ENCODE assay signal across 16 mouse cellular contexts in genomic region chr10:116108176-116108575, GRCm38 (mm10). TPM values are rescaled to one million over a fixed set of nuclear protein-coding genes. Genes with fewer than 3 reads are reported as not detected.
DNase-seq lines count a peak whose midpoint lies in the region; ATAC-seq and TF ChIP-seq lines count a peak whose summit lies in the region.
"Had no signal": no experiment of that assay in that cellular context is flagged by ENCODE, and none has a peak within 500 bp of the region (broad histone marks: within the 10 kb centered on the region; RNA-seq: fewer than 3 reads in every experiment).

No protein-coding gene starts in this region.

- peak; percentile 74 for ATAC-seq in forebrain, embryonic 16.5 days
- 0 out of 2 replicates have a peak, but pooled peaks have one; percentile 39 for ATAC-seq in limb, embryonic 11.5 days (ENCODE audit: insufficient number of reproducible peaks, low FRiP score, low TSS enrichment, low read depth)
- ATAC-seq in midbrain, embryonic 11.5 days (ENCODE audit: low FRiP score): no peak
- ATAC-seq: liver, embryonic 12.5 days had no signal

- intact Hi-C loops in left cerebral cortex, postnatal 14 days (cut with DNase I): no loop called here

- WGBS in cerebellum, adult 2 months: 8% methylated on average over 4 of the region's 4 CpGs
- WGBS in forebrain, embryonic 16.5 days: 57% methylated on average over 4 of the region's 4 CpGs
- 45% methylated on average over 4 of the region's 4 CpGs for WGBS in limb, embryonic 11.5 days
- WGBS in midbrain, embryonic 11.5 days: 83% methylated on average over 4 of the region's 4 CpGs

- no peak for TF ChIP-seq CTCF in cerebellum, adult 2 months (IDR thresholded peaks at IDR 0.05; ENCODE audit: borderline replicate concordance, insufficient read depth, low read depth, low read length)

- no peak overlapping the region for H3K4me3 ChIP-seq in cerebellum, adult 2 months (replicated peaks; ENCODE audit: insufficient read depth, low read depth, low read length)
- no peak overlapping the region for H3K4me3 ChIP-seq in forebrain, embryonic 16.5 days (replicated peaks; ENCODE audit: low read length)
- H3K4me3 ChIP-seq in limb, embryonic 11.5 days (ENCODE audit: low read depth, low read length): no peak overlapping the region
- H3K4me3 ChIP-seq in midbrain, embryonic 11.5 days (ENCODE audit: low read depth, low read length): no peak overlapping the region
- H3K4me3 ChIP-seq: heart, embryonic 15.5 days; liver, embryonic 12.5 days; myocyte; stomach, embryonic 15.5 days had no signal

- H3K9me3 ChIP-seq in forebrain, embryonic 16.5 days (ENCODE audit: control insufficient read depth, low read length): no peaks in the 10 kb centered on the region
- H3K9me3 ChIP-seq in limb, embryonic 11.5 days (ENCODE audit: control insufficient read depth, low read length): no peaks in the 10 kb centered on the region
- no peaks in the 10 kb centered on the region for H3K9me3 ChIP-seq in midbrain, embryonic 11.5 days (ENCODE audit: control insufficient read depth, low read length)
- H3K9me3 ChIP-seq: heart, embryonic 15.5 days; liver, embryonic 12.5 days; stomach, embryonic 15.5 days had no signal

- peaks cover 15% of the 10 kb centered on the region for H3K4me1 ChIP-seq in cerebellum, adult 2 months (ENCODE audit: control insufficient read depth, insufficient read depth, low read length)
- H3K4me1 ChIP-seq in forebrain, embryonic 16.5 days (replicated peaks; ENCODE audit: control insufficient read depth, insufficient read depth, low read length): no peaks in the 10 kb centered on the region
- H3K4me1 ChIP-seq in limb, embryonic 11.5 days (ENCODE audit: control insufficient read depth, insufficient read depth, low read length): no peaks in the 10 kb centered on the region
- no peaks in the 10 kb centered on the region for H3K4me1 ChIP-seq in midbrain, embryonic 11.5 days (ENCODE audit: control insufficient read depth, insufficient read depth, low read length)
- H3K4me1 ChIP-seq: heart, embryonic 15.5 days; liver, embryonic 12.5 days; stomach, embryonic 15.5 days had no signal

- no peak overlapping the region for H3K9ac ChIP-seq in forebrain, embryonic 16.5 days (replicated peaks; ENCODE audit: low read depth, low read length)
- H3K9ac ChIP-seq in limb, embryonic 11.5 days (ENCODE audit: low read length): no peak overlapping the region
- no peak overlapping the region for H3K9ac ChIP-seq in midbrain, embryonic 11.5 days (ENCODE audit: low read length)
- H3K9ac ChIP-seq: heart, embryonic 15.5 days; liver, embryonic 12.5 days; stomach, embryonic 15.5 days had no signal

- DNase-seq in left cerebral cortex, postnatal 14 days (ENCODE audit: low spot score in 2 of 2): peak; percentile 19 to 39
- no peak for DNase-seq in left cerebral cortex, adult 11 months (ENCODE audit: low spot score)
- peak; percentile 80 to 91 for DNase-seq in cerebellum, adult 2 months
- DNase-seq in limb, embryonic 11.5 days (ENCODE audit: low spot score): peak; percentile 29
- DNase-seq in midbrain, embryonic 11.5 days (ENCODE audit: low spot score, missing footprints): no peak
- DNase-seq in kidney, postnatal 25 days: no peak
- DNase-seq in lung, postnatal 36 days: no peak
- DNase-seq: adrenal gland, postnatal 36 days; kidney, postnatal 14 days had no signal

- H3K36me3 ChIP-seq in forebrain, embryonic 16.5 days (ENCODE audit: control insufficient read depth, insufficient read depth): no peaks in the 10 kb centered on the region
- H3K36me3 ChIP-seq in limb, embryonic 11.5 days (ENCODE audit: control insufficient read depth, insufficient read depth, low read length): no peaks in the 10 kb centered on the region
- no peaks in the 10 kb centered on the region for H3K36me3 ChIP-seq in midbrain, embryonic 11.5 days (ENCODE audit: control insufficient read depth, insufficient read depth, low read length)
- H3K36me3 ChIP-seq: heart, embryonic 15.5 days; liver, embryonic 12.5 days; stomach, embryonic 15.5 days had no signal

- H3K4me2 ChIP-seq in forebrain, embryonic 16.5 days (ENCODE audit: low read length): no peak overlapping the region
- H3K4me2 ChIP-seq in limb, embryonic 11.5 days (ENCODE audit: low read depth, severe bottlenecking): no peak overlapping the region
- H3K4me2 ChIP-seq in midbrain, embryonic 11.5 days: no peak overlapping the region
- H3K4me2 ChIP-seq: heart, embryonic 15.5 days; liver, embryonic 12.5 days; stomach, embryonic 15.5 days had no signal

- no peak overlapping the region for H3K27ac ChIP-seq in cerebellum, adult 2 months (ENCODE audit: insufficient read depth, low read length)
- peak overlapping the region; percentile 9 for H3K27ac ChIP-seq in forebrain, embryonic 16.5 days (ENCODE audit: low read length)
- no peak overlapping the region for H3K27ac ChIP-seq in limb, embryonic 11.5 days (replicated peaks; ENCODE audit: low read depth, low read length)
- no peak overlapping the region for H3K27ac ChIP-seq in midbrain, embryonic 11.5 days (ENCODE audit: low read depth, low read length)
- H3K27ac ChIP-seq: heart, embryonic 15.5 days; liver, embryonic 12.5 days; macrophage; stomach, embryonic 15.5 days had no signal

- no peak for TF ChIP-seq POLR2A in cerebellum, adult 2 months (IDR thresholded peaks at IDR 0.05; ENCODE audit: borderline replicate concordance, insufficient read depth, low read length)

- H3K27me3 ChIP-seq in cerebellum, adult 2 months (ENCODE audit: control insufficient read depth, insufficient read depth, low read length): no peaks in the 10 kb centered on the region
- no peaks in the 10 kb centered on the region for H3K27me3 ChIP-seq in forebrain, embryonic 16.5 days (replicated peaks; ENCODE audit: control insufficient read depth, insufficient read depth, low read length)
- no peaks in the 10 kb centered on the region for H3K27me3 ChIP-seq in limb, embryonic 11.5 days (ENCODE audit: control insufficient read depth, insufficient read depth, low read length)
- no peaks in the 10 kb centered on the region for H3K27me3 ChIP-seq in midbrain, embryonic 11.5 days (ENCODE audit: control insufficient read depth, insufficient read depth, low read length)
- H3K27me3 ChIP-seq: heart, embryonic 15.5 days; liver, embryonic 12.5 days; stomach, embryonic 15.5 days had no signal

RNA-seq across cellular contexts. Expression of gene 4933416C03Rik, which starts 5.5 kb away (rescaled TPM):
- total RNA-seq in left cerebral cortex, postnatal 14 days (2021): not detected
- polyA plus RNA-seq in cerebellum, adult 2 months (2012; rRNA removed): not detected in 2 replicates
- polyA plus RNA-seq in forebrain, embryonic 16.5 days (2015; fragmentation: Nextera tagmentation; extraction: Ambion mirVana): 0.19 TPM in 1 of 2 replicates, not detected in the other
- polyA plus RNA-seq in limb, embryonic 11.5 days (2014; fragmentation: Nextera tagmentation; extraction: Ambion mirVana): not detected in 2 replicates
- polyA plus RNA-seq in midbrain, embryonic 11.5 days (2014; fragmentation: Nextera tagmentation; extraction: Ambion mirVana): 0.08 TPM in 1 of 2 replicates, not detected in the other
- total RNA-seq: adrenal gland, postnatal 36 days; gastrocnemius, adult 8-10 months had no signal
- polyA plus RNA-seq: heart, embryonic 15.5 days; liver, embryonic 12.5 days; macrophage; myocyte; stomach, embryonic 15.5 days had no signal

Comparison
In these comparisons a context has a peak if more than half of its experiments do, and no peak if none do; other contexts are left out.
1. DNase-seq: peak in left cerebral cortex, postnatal 14 days (2 of 2), cerebellum, adult 2 months (2 of 2) and limb, embryonic 11.5 days (single experiment); none in left cerebral cortex, adult 11 months (single experiment), midbrain, embryonic 11.5 days (single experiment), kidney, postnatal 25 days (0 of 2) and lung, postnatal 36 days (single experiment).